Mouse (Mus musculus): ENCODE data around the gene Atp5g2.

GRCm38 (mm10) chr15:102672215-102673071 lies at the start of gene Atp5g2:
- TF ChIP-seq CTCF (conservative IDR thresholded peaks at IDR 0.05; ENCODE audit: insufficient read depth, insufficient read length, low read depth, low read length): no peak
- TF ChIP-seq POLR2A (IDR thresholded peaks at IDR 0.05; ENCODE audit: low read depth, low read length): no peak

All from kidney, adult 2 months (tissue).